Mouse (Mus musculus) olfactory bulb, adult 2 months (tissue): Measurements from ENCODE around the gene Lclat1.

Source experiments
- CTCF ChIP-seq: fragments of 200-500 bp; IDR thresholded peaks from 2 replicates; pipeline ENCODE4 v1.5.1; 2012; ENCODE audit warnings: low read depth, mild to moderate bottlenecking, low read length, moderate library complexity; ENCODE audit not compliant: insufficient read depth
- POLR2A ChIP-seq: fragments of 200-500 bp; IDR thresholded peaks from 2 replicates; pipeline ENCODE4 v1.6.1; 2012; ENCODE audit warnings: mild to moderate bottlenecking, low read depth, low read length, moderate library complexity; ENCODE audit not compliant: insufficient read depth

DNA sequence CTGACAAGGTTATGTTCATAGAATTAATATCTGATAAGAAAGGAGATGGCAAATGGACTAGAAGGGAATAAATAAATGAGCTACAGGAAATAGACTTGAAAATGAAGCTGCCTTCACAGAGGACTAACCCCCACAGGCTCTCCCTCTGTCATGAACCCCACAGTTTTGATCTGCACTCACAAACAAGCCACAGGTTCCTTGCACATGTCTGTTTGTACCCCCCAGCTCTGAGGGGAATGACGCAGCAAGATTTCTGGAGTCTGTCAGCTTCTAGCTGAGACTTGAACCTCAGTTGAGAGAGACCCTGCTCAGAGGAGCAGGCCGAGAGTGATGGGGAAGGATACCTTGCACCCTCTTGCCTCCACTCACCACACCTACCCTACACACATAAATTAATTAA, 124.8 kb downstream of the Lclat1 start:
- no peak for TF ChIP-seq CTCF
- TF ChIP-seq POLR2A, result no peak
